Mouse (Mus musculus) myocyte (in vitro differentiated cells): Measurements from ENCODE around the gene Uts2r.

Source experiments
- POLR2A ChIP-seq: IDR thresholded peaks from one replicate; pipeline ENCODE4 v1.6.1; 2011; ENCODE audit warnings: low read depth, mild to moderate bottlenecking, control low read depth, moderate library complexity; ENCODE audit not compliant: insufficient read length
- USF1 ChIP-seq: IDR thresholded peaks from one replicate; pipeline ENCODE4 v1.6.1; 2011; ENCODE audit warnings: low read depth, mild to moderate bottlenecking, control low read depth, moderate library complexity

GRCm38 (mm10) chr11:121163751-121164150, 3.7 kb downstream of the Uts2r start:
- TF ChIP-seq POLR2A (no peak), USF1 (no peak)
